Mouse (Mus musculus): ENCODE measurements around the gene Mmp8. TPM values are rescaled to one million over a fixed set of nuclear protein-coding genes. Genes with fewer than 3 reads are reported as not detected.

The Mmp8 gene
- polyA plus RNA-seq (2012) = not detected in 2 replicates

- TF ChIP-seq TAL1 (IDR thresholded peaks at IDR 0.05; ENCODE audit: low read length) (no peak), GATA1 (IDR thresholded peaks at IDR 0.05; ENCODE audit: low read length) (no peak)
- H3K4me3 ChIP-seq (replicated peaks) = no peak within 1 kb of the TSS
These were observed at the start of gene Mmp8 for GRCm38 (mm10) chr9:7558221-7559017. Gene Mmp8 (plus strand): TSS chr9:7558456.

GRCm38 (mm10) chr9:7509619-7510233 lies 48.5 kb upstream of the Mmp8 start:
- Histone ChIP-seq H3K4me3 (replicated peaks) (no peak overlapping the region), H3K4me1 (ENCODE audit: control insufficient read depth) (no peaks in the 10 kb centered on the region), H3K36me3 (ENCODE audit: control insufficient read depth) (no peaks in the 10 kb centered on the region), H3K27me3 (ENCODE audit: control insufficient read depth) (no peaks in the 10 kb centered on the region), H3K9me3 (ENCODE audit: control insufficient read depth, low read length) (no peaks in the 10 kb centered on the region)
- TF ChIP-seq GATA1 (IDR thresholded peaks at IDR 0.05; ENCODE audit: low read length) = no peak
- TF ChIP-seq TAL1 (IDR thresholded peaks at IDR 0.05; ENCODE audit: low read length) = no peak

More at GRCm38 (mm10) chr9:7558221-7559017, at the start of gene Mmp8:
- no peaks in the 10 kb centered on the region for H3K4me1 ChIP-seq (ENCODE audit: control insufficient read depth)
- H3K27me3 ChIP-seq (ENCODE audit: control insufficient read depth) = no peaks in the 10 kb centered on the region
- no peaks in the 10 kb centered on the region for H3K9me3 ChIP-seq (ENCODE audit: control insufficient read depth, low read length)
- no peaks in the 10 kb centered on the region for H3K36me3 ChIP-seq (ENCODE audit: control insufficient read depth)

DNA sequence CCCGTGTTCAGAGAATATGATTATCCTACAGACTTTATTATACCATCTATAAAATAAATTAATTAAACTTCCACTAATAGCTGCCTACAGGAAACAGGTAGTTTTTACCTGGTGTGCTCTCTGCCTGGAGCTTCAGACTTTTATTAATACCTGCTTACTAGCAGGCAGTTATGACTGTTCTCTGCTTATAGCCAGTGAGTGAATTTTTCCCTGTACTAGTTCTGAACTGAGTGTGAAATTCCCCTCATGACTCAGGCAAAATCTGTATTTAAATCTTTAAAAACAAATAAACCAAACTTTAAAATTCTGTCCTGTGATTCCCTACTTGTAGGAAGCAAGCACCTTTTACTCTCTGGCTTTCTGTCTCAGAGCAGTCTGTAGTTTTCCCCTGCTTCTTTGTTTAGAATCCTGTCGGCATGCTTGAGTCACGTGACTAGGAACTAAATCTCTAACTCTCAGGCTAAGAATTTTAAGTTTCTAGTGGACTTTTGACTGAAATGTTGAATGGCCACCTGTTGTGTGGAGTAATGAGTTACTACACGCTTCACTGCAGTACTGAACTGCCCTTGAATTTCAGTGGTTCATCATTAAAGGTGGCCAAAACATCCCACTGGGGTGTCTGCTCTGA lies 40.2 kb upstream of the Mmp8 start:
- no peak for TF ChIP-seq GATA1 (IDR thresholded peaks at IDR 0.05; ENCODE audit: low read length)
- no peak for TF ChIP-seq TAL1 (IDR thresholded peaks at IDR 0.05; ENCODE audit: low read length)
- no peaks in the 10 kb centered on the region for H3K27me3 ChIP-seq (ENCODE audit: control insufficient read depth)
- H3K36me3 ChIP-seq (ENCODE audit: control insufficient read depth) = no peaks in the 10 kb centered on the region
- H3K4me1 ChIP-seq (ENCODE audit: control insufficient read depth) = no peaks in the 10 kb centered on the region
- H3K9me3 ChIP-seq (ENCODE audit: control insufficient read depth, low read length) = no peaks in the 10 kb centered on the region
- H3K4me3 ChIP-seq (replicated peaks) = no peak overlapping the region

- Histone ChIP-seq H3K4me3 (replicated peaks) (no peak overlapping the region), H3K9me3 (ENCODE audit: control insufficient read depth, low read length) (no peaks in the 10 kb centered on the region), H3K4me1 (ENCODE audit: control insufficient read depth) (no peaks in the 10 kb centered on the region), H3K36me3 (ENCODE audit: control insufficient read depth) (no peaks in the 10 kb centered on the region), H3K27me3 (ENCODE audit: control insufficient read depth) (no peaks in the 10 kb centered on the region)
- TF ChIP-seq GATA1 (IDR thresholded peaks at IDR 0.05; ENCODE audit: low read length) = no peak
- TF ChIP-seq TAL1 (IDR thresholded peaks at IDR 0.05; ENCODE audit: low read length) = no peak
These were observed 31.9 kb upstream of the Mmp8 start for GRCm38 (mm10) chr9:7526255-7526940.

- no peaks in the 10 kb centered on the region for H3K4me1 ChIP-seq (ENCODE audit: control insufficient read depth)
- no peaks in the 10 kb centered on the region for H3K9me3 ChIP-seq (ENCODE audit: control insufficient read depth, low read length)
- H3K4me3 ChIP-seq (replicated peaks) = no peak overlapping the region
- no peaks in the 10 kb centered on the region for H3K27me3 ChIP-seq (ENCODE audit: control insufficient read depth)
- no peaks in the 10 kb centered on the region for H3K36me3 ChIP-seq (ENCODE audit: control insufficient read depth)
- no peak for TF ChIP-seq GATA1 (IDR thresholded peaks at IDR 0.05; ENCODE audit: low read length)
- no peak for TF ChIP-seq TAL1 (IDR thresholded peaks at IDR 0.05; ENCODE audit: low read length)
These were observed 15.5 kb upstream of the Mmp8 start for GRCm38 (mm10) chr9:7542763-7543162.

- Histone ChIP-seq H3K4me3 (replicated peaks) (no peak overlapping the region), H3K9me3 (ENCODE audit: control insufficient read depth, low read length) (no peaks in the 10 kb centered on the region), H3K36me3 (ENCODE audit: control insufficient read depth) (no peaks in the 10 kb centered on the region), H3K4me1 (ENCODE audit: control insufficient read depth) (no peaks in the 10 kb centered on the region), H3K27me3 (ENCODE audit: control insufficient read depth) (no peaks in the 10 kb centered on the region)
- TF ChIP-seq TAL1 (IDR thresholded peaks at IDR 0.05; ENCODE audit: low read length) (no peak), GATA1 (IDR thresholded peaks at IDR 0.05; ENCODE audit: low read length) (no peak)
These were observed 13.3 kb upstream of the Mmp8 start for GRCm38 (mm10) chr9:7544923-7545457.

DNA sequence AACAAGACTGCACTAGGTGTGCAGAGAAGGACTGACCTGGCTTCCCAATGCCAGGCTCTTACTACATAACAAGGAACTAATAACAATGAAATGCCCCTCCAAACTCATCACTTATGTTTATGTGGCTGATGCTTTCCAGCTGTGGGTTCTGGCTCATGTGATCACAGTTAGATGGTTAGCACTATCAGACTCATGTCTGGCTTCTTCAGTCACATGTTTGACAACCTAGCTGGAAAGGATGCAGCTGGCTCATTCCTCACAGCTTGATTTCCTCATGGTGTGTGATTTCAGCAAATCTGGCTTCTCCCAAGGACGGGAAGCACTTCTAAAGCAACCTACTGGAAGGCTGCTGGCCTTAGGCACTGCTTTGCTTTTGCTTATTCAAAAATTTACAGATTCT lies 12.8 kb upstream of the Mmp8 start:
- Histone ChIP-seq H3K4me3 (replicated peaks) (no peak overlapping the region), H3K27me3 (ENCODE audit: control insufficient read depth) (no peaks in the 10 kb centered on the region), H3K9me3 (ENCODE audit: control insufficient read depth, low read length) (no peaks in the 10 kb centered on the region), H3K4me1 (ENCODE audit: control insufficient read depth) (no peaks in the 10 kb centered on the region), H3K36me3 (ENCODE audit: control insufficient read depth) (no peaks in the 10 kb centered on the region)
- TF ChIP-seq TAL1 (IDR thresholded peaks at IDR 0.05; ENCODE audit: low read length) (no peak), GATA1 (IDR thresholded peaks at IDR 0.05; ENCODE audit: low read length) (no peak)

- Histone ChIP-seq H3K9me3 (ENCODE audit: control insufficient read depth, low read length) (no peaks in the 10 kb centered on the region), H3K27me3 (ENCODE audit: control insufficient read depth) (no peaks in the 10 kb centered on the region), H3K4me1 (ENCODE audit: control insufficient read depth) (no peaks in the 10 kb centered on the region), H3K36me3 (ENCODE audit: control insufficient read depth) (no peaks in the 10 kb centered on the region), H3K4me3 (replicated peaks) (no peak overlapping the region)
- TF ChIP-seq GATA1 (IDR thresholded peaks at IDR 0.05; ENCODE audit: low read length) (no peak), TAL1 (IDR thresholded peaks at IDR 0.05; ENCODE audit: low read length) (no peak)
These were observed 12.3 kb upstream of the Mmp8 start for GRCm38 (mm10) chr9:7545920-7546319.

Data from erythroblast, embryonic 14.5 days (primary cell).